Mouse (Mus musculus) adrenal gland (tissue): ENCODE results near the gene Fermt2.
"Not testable (repeated sequence)": the region's sequence is repeated elsewhere in the genome, so short reads cannot be mapped to it uniquely, and the experiment has no call there.

Experiments used
- intact Hi-C: fragments of 180-260 bp; cut with DNase I; formaldehyde crosslinking; loops from one replicate; pipeline ENCODE4 v1.15.1; 2025

Fermt2 gene

GRCm38 (mm10) chr14:45466371-45466770, 63.5 kb downstream of the Fermt2 start:
- intact Hi-C loops = not testable (repeated sequence)

DNA sequence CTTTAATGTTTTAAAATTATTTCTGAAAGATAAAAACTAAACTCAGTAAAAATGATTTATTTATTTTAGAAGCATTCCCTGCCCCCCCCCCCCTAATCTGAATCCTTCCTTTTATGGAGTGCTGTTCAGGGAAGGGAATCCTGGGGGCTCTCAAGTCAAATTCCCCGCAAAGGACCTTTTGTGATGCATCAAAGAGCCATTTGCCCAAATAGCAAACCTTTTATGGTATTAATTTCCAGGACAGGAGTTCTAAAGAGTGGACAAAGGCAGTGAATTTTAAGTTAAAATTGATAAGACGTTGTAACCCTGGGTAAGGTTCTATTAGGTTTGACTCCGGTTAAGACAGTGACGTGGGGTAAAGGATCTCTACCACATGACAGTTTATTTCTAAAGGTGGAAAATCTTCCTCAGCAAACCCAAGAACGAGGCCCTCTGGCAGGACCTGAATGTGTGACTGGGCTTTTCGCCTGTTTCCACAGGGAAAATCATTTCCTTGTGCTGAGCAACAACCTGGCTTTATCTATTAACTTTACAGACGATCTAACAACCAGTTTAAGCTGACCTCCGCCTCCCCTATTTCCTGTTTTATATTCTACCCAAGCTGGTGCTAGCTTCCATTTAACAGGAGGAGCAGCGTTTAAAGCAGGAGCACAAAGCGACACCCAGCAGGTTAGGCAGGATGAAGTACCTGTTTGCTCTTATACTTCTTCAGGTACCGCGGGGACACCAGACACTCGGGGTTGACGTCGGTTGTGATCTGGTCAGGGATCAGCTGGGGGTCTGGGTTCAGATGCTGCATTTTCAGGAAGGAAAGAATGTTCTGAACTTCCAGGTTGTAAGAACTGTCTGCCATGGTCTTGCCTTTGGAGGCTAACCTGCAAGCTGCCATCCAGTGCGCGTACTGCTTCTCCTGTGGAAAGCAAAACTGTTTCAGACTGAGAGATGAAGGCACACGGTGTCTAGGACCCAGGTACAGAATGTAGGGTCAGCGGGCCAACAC, 65.6 kb downstream of the Fermt2 start:
- intact Hi-C loops = loop anchor here (5.0 kb wide), 1 partner anchor 68 kb away; the partner anchor contains the start of gene Fermt2

DNA sequence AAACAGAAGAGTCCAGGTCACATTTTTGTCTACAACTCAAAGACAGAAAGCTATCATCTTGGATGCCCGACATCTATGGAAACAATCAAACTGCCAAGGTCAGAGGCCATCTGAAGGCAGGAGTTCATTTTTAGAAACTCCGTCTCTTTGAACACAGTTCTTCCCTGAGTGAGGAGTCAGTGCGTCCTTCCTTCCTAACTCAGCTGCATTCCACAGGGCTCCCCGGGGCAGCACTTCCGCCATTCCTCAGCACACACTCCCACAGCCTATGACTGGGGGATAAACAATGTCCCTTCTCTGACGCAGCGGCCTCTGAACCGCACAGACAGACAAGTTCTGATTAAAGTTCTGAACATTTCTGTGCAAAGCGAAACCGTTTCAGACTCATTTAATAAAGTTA, 66.3 kb downstream of the Fermt2 start:
- intact Hi-C loops = loop anchor here (5.0 kb wide), 1 partner anchor 69 kb away; the partner anchor contains the start of gene Fermt2

DNA sequence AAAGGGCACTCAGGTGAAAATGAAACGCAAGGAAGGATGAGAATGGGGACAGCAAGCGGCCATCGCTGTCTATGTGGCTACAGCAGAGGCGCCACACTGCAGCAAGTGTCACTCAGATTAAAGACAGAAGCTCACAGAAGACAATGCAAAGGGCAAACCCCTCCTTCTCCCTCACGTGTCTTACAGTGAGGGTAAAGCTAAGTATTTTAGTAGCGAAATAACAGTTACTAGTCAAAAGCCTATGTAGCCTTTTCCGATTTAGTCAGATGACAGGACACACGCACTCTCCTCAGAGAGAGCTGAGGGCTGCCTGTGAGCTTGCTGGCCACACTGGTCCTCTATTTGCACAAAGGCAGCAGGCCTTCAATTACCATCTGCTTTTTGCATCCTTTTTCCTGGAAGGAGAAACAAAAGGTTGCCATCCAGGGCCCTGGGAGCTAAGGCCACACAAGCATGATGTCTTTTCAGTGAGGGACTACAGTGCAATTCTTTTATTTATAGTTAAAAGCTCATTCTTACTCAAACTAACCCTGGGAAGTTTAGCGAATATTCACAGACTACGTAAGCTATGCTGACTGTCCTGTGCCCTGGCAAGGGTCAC, 66.9 kb downstream of the Fermt2 start:
- intact Hi-C loops = loop anchor here (5.0 kb wide), 1 partner anchor 69 kb away; the partner anchor contains the start of gene Fermt2

DNA sequence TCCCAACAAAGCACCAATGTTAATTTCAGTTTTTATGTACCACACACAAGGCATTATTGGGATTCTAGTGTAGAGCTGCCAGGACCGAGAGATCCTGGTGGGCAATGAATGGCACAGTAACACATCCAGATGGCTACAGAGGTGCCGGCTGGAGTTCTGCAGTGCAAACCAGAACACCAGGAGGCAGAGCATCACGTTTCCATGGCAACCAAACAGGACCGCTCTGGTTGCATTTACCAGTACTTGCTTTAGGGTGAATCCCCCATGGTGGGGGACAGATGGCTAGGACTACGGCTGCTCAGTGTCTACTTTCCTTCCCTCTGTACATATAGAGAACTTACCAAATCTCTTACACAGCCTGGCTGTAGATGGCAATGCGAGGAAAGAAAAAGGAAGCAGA, 67.5 kb downstream of the Fermt2 start:
- intact Hi-C loops = loop anchor here (5.0 kb wide), 1 partner anchor 70 kb away; the partner anchor contains the start of gene Fermt2

- intact Hi-C loops = loop anchor here (5.0 kb wide), 1 partner anchor 70 kb away; the partner anchor contains the start of gene Fermt2
Measured at GRCm38 (mm10) chr14:45461945-45462344, 68.0 kb downstream of the Fermt2 start.

DNA sequence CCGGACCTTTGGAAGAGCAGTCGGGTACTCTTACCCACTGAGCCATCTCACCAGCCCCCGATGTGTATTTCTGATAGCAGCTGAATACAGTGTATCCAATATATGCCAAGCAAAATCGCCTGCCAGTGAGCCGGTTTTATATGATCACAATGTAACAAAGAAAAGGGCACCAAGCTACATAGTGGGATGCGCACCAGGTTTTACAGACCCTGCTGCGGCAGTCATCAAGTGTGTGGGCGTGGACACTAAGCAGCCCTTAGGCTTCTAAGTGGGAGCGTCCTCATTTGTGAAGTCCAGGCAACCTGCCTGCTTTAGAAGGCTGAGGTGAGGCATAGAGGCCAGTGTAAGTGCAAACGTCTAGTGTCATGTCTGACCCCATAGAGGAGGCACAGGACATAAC, 69.4 kb downstream of the Fermt2 start:
- intact Hi-C loops = loop anchor here (5.0 kb wide), 1 partner anchor 72 kb away; the partner anchor contains the start of gene Fermt2

DNA sequence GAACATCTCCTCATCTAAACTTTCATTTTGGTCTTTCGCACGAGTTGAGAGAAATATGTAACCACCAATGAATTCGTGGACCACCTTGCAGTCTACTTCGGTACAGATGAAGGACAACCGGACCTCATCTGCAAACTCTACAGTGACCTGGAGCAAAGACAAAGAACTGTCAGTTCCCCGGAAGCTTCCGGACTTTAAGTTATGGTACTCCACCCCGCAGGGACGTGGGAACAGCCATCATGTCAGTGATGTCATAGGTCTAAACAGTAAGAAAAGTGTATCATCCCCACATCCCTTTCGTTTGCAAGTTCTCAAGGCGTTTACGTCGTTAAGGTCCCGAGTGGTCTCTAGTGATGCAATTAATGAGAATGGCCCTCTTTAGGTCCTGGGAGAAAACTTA, 70.0 kb downstream of the Fermt2 start:
- intact Hi-C loops = loop anchor here (5.0 kb wide), 1 partner anchor 72 kb away; the partner anchor contains the start of gene Fermt2

GRCm38 (mm10) chr14:45457003-45457402, 72.9 kb downstream of the Fermt2 start:
- intact Hi-C loops = no loop called here

DNA sequence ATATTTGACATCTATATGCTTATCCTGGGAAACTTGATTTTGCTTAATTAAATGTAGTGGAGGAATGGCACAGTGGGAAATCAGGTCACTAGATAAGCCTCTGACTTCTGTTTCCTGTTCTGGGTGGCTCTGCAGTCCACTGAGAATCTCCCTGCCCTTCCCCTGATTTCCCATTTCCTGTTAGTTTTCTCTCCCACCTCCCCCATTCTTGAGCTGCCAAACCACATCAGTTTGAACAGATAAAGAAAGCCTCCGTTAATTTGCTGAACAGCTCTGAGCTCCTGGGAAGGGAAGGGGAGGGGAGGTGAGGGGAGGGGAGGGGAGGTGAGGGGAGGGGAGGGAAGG, 73.4 kb downstream of the Fermt2 start:
- intact Hi-C loops = no loop called here

DNA sequence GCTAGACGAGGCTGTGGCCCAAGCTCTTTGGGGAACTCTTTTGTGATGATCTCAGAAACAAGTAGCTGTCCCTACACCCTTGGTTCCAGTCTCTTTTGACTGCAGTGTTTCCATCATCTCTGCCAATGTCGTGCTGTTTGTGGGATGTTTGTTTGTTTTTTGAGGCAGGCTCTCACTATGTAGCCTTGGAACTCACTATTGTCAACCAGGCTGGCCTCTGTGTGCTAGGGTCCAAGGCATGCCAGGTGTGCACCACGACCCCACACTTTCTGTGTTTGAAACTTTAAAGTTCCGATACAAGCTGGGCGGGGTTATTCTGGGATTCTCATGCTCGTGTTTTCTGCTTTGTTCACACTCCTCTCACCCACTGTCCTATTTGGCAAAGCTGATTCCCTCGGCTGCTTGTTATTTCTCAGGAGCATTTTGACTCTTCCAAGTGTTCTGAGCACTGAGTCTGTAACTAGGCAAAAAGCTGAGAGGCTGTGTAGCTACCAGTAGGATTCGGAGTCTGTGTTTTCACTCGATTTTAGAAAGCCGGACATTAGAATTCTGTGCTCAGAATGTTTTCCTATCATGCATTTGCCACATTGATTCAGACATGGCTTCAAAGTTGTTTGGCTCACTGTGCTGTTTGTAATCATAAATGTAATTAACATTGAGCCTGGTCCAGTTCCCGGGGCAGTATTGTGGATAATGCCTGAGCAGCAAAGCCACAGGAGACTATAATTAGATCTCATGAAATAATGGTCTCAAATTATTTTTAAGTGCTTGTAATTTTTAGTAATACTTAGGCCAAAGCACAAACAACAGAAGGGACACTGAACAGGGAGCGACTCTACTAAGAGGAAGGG, 74.0 kb downstream of the Fermt2 start:
- intact Hi-C loops = no loop called here

DNA sequence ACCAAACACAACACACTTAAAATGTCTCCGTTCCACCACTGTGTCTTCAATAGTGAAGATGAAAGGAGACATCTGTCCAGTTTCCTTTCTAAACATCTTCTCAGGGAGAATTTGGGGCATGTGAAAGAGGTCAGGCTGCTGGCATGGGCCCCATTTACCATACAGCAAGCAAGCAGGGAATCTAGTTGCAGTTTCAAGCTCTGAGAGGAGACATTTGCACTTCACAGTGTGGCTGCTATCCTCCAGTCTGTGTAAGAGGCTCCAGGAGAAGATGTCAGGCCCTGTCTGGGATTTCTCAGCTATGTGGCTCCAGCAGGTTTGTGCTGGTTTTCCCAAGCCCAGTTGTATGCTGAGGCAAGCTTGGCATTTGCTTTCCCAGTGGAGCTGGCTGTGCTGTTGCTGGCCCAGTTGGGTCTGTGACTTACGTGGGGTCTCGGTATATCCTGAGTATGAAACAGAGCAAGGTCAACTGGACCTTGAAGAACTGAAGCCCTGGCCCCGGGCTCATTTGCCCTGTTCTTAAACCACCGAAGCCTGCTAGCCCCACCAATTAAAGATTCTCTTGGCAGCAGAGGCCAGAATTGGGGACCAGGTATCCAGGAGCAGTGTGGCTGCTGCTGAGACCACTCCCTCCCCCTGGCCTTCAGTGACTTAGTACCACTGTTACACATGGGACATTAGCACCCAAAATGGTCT, 76.2 kb downstream of the Fermt2 start:
- intact Hi-C loops = no loop called here

- intact Hi-C loops = no loop called here
Measured at GRCm38 (mm10) chr14:45452861-45453512, 76.9 kb downstream of the Fermt2 start.

- intact Hi-C loops = no loop called here
Measured at GRCm38 (mm10) chr14:45452148-45452547, 77.8 kb downstream of the Fermt2 start.

- intact Hi-C loops = no loop called here
Measured at GRCm38 (mm10) chr14:45451090-45451489, 78.8 kb downstream of the Fermt2 start.

DNA sequence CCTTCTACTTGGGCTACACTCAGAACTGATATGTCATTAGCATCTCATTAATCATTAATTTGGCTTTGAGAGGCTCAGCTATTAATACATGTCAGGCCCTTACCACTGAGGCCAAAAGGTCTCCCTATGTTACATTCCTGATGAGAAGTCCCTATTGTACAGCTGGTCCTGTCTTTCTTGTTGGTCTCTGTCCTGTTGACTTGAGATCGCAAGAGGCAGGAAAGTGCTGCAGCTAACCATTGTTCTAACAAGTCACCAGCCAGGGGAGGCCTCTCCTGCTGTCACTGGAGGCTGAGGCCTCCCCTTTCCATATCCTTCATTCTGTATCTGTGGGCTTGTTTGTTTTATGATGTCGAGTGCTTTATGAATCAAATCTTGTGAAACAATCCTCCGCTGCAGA, 83.1 kb downstream of the Fermt2 start:
- intact Hi-C loops = no loop called here

DNA sequence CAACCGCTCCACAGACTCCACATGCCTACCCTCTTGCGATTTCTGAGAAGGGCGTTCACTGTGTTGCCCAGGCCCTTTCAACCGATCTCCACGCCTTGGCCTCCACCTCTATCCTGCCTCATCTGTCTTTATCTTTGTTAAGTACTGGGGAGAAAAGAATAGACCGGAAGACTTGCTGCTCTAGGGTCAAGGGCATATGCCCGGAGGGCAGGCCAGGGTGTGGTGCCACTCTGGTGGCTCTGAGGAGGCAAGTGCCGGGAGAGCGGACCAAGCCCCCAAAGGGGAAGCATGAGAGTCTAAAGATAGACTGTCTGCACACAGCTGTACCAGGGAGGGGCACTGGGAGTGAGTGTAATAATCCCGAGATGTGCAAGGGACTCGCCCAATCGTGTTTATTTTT, 84.5 kb downstream of the Fermt2 start:
- intact Hi-C loops = no loop called here

DNA sequence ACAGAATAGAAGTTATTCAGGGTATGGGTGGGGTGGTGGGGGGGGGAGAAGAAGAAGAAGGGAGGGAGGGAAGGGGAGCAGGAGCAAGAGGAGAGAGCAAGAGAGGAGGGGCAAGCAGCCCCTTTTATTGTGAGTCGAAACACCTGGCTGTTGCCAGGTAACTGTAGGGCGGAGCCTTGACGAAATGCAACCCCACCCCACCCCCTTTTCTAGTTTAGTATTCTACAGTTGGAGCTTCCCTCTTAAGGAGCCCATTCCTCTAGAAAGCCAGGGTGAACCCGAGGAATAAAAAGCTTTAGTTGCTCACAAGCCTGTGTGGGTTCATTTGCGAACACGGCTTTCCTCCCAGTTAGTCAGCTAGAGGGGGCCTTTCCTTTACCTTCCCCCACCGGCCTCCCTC, 85.0 kb downstream of the Fermt2 start:
- intact Hi-C loops = no loop called here

GRCm38 (mm10) chr14:45442781-45443560, 86.9 kb downstream of the Fermt2 start:
- intact Hi-C loops = no loop called here
